Mouse (Mus musculus) stomach, embryonic 14.5 days (tissue): ENCODE measurements around the gene Atp8b3. TPM values are rescaled to one million over a fixed set of nuclear protein-coding genes. Genes with fewer than 3 reads are reported as not detected.

Experiments used
- ATAC-seq: fragments of 200-750 bp; cut with Nextera tagmentation; 2 replicates; pipeline ENCODE4 v1.8.0; 2017; ENCODE audit warnings: low read depth, moderate TSS enrichment; ENCODE audit not compliant: insufficient number of reproducible peaks, insufficient read depth, low FRiP score
- H3K27ac ChIP-seq: fragments of 300-500 bp; sonication (generic); 2 replicates; pipeline ENCODE4 v1.5.1; 2014; ENCODE audit warnings: mild to moderate bottlenecking, low read length, moderate library complexity, mixed read lengths
- H3K27me3 ChIP-seq: fragments of 300-500 bp; sonication (generic); 2 replicates; pipeline ENCODE4 v1.6.1; 2014; ENCODE audit warnings: low read length, control low read depth, mixed read lengths; ENCODE audit not compliant: control insufficient read depth, insufficient read depth
- H3K36me3 ChIP-seq: fragments of 300-500 bp; sonication (generic); 2 replicates; pipeline ENCODE4 v1.6.1; 2014; ENCODE audit warnings: mild to moderate bottlenecking, control low read depth, low read length, moderate library complexity, mixed read lengths; ENCODE audit not compliant: control insufficient read depth, insufficient read depth
- H3K4me1 ChIP-seq: fragments of 300-500 bp; sonication (generic); 2 replicates; pipeline ENCODE4 v1.6.1; 2014; ENCODE audit warnings: low read length, control low read depth, mixed read lengths; ENCODE audit not compliant: control insufficient read depth, insufficient read depth
- H3K4me2 ChIP-seq: fragments of 300-500 bp; sonication (generic); replicated peaks from 2 replicates; pipeline ENCODE4 v1.6.1; 2014; ENCODE audit warnings: low read depth, low read length, control low read depth
- H3K4me3 ChIP-seq: fragments of 300-500 bp; sonication (generic); 2 replicates; pipeline ENCODE4 v1.5.1; 2014; ENCODE audit warnings: low read depth, low read length, control low read depth
- H3K9ac ChIP-seq: fragments of 300-500 bp; sonication (generic); replicated peaks from 2 replicates; pipeline ENCODE4 v1.6.1; 2014; ENCODE audit warnings: low read depth, mild to moderate bottlenecking, control low read depth, low read length, moderate library complexity, mixed read lengths
- H3K9me3 ChIP-seq: fragments of 300-500 bp; sonication (generic); 2 replicates; pipeline ENCODE4 v1.6.1; 2016; ENCODE audit warnings: low read depth, low read length, control low read depth; ENCODE audit not compliant: control insufficient read depth
- WGBS: fragments of 180-500 bp; shearing (Covaris S2); extraction: QIAGEN DNeasy Blood & Tissue Kit; methylation state at CpG from one replicate; pipeline ENCODE4 v1.1.7; 2014; 5-methylcytosine and 5-hydroxymethylcytosine counted together
- polyA plus RNA-seq: library from polyadenylated mRNA; unstranded; fragments of >200 nt; fragmentation: Nextera tagmentation; extraction: Ambion mirVana; gene quantifications from 2 replicates; pipeline ENCODE4 v1.2.1, GENCODE M21; 2014

Gene Atp8b3
- polyA plus RNA-seq, 1 experiment from 2014 or later, result 0.25 TPM

DNA sequence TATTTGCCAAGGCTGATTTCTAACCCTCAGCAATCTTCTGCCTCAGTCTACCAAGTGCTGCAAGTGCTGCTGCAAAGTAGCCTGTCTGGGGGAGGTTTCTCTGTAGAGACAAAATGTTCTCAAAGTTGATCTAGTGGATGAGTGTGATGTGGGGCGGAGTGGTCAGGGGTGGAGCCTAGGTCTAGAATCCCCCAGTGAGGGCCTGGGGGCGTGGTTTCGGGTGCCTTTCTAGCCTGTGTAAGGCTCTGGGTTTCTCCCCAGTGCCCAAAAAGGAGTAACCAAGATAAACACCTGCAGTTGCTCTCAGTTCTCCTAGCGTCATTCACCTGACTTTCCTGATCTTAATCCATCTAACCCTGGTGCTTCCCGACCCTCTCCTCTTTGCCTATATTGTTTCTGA, 57.9 kb downstream of the Atp8b3 start:
- no peak overlapping the region for H3K9ac ChIP-seq
- no peaks in the 10 kb centered on the region for H3K9me3 ChIP-seq
- H3K36me3 ChIP-seq, result no peaks in the 10 kb centered on the region
- WGBS, result 17% methylated on average over 5 of the region's 5 CpGs
- no peak overlapping the region for H3K4me3 ChIP-seq
- H3K4me1 ChIP-seq, result no peaks in the 10 kb centered on the region
- no peak overlapping the region for H3K27ac ChIP-seq
- H3K27me3 ChIP-seq, result peaks cover 15% of the 10 kb centered on the region; the same call in 1 of the 2 replicates
- no peak for ATAC-seq
- H3K4me2 ChIP-seq, result no peak overlapping the region

- peaks cover 6% of the 10 kb centered on the region; the same call in 1 of the 2 replicates for H3K27me3 ChIP-seq
- H3K9me3 ChIP-seq, result no peaks in the 10 kb centered on the region
- no peak overlapping the region for H3K4me3 ChIP-seq
- H3K36me3 ChIP-seq, result no peaks in the 10 kb centered on the region
- WGBS, result 77% methylated on average over 5 of the region's 5 CpGs
- H3K4me2 ChIP-seq, result no peak overlapping the region
- no peak for ATAC-seq
- H3K27ac ChIP-seq, result no peak overlapping the region
- H3K9ac ChIP-seq, result no peak overlapping the region
- no peaks in the 10 kb centered on the region for H3K4me1 ChIP-seq
Measured at GRCm38 (mm10) chr10:80478531-80478930, 60.4 kb downstream of the Atp8b3 start.

GRCm38 (mm10) chr10:80475290-80475959, 63.5 kb downstream of the Atp8b3 start:
- WGBS, result under 1% methylated on average over 57 of the region's 58 CpGs
- peak; percentile 89 for ATAC-seq
- H3K36me3 ChIP-seq, result no peaks in the 10 kb centered on the region
- H3K27me3 ChIP-seq, result 0 out of 2 replicates have a peak, but pooled peaks cover 2% of the 10 kb centered on the region
- H3K9ac ChIP-seq, result peak overlapping the region; percentile 36; the same call in 1 of the 2 replicates
- peak overlapping the region; percentile 50 for H3K4me3 ChIP-seq
- no peaks in the 10 kb centered on the region for H3K9me3 ChIP-seq
- no peak overlapping the region for H3K27ac ChIP-seq
- no peaks in the 10 kb centered on the region for H3K4me1 ChIP-seq
- H3K4me2 ChIP-seq, result peak overlapping the region; percentile 65

Other genes with a start within 250 kb of the Atp8b3 start
- 1,120 and 1,227 TPM in 2 replicates for gene Rps15, start 246.7 kb downstream of the Atp8b3 start, polyA plus RNA-seq
- gene Apc2, start 243.1 kb downstream of the Atp8b3 start, polyA plus RNA-seq, result 8.1 and 8.7 TPM in 2 replicates
- gene 2310011J03Rik, start 218.6 kb downstream of the Atp8b3 start, polyA plus RNA-seq, result 39.6 and 43.0 TPM in 2 replicates
- gene Pcsk4, start 209.6 kb downstream of the Atp8b3 start, polyA plus RNA-seq, result 4.5 and 5.6 TPM in 2 replicates
- 18.0 and 18.5 TPM in 2 replicates for gene Reep6, start 209.2 kb downstream of the Atp8b3 start, polyA plus RNA-seq
- gene Adamtsl5, start 190.7 kb downstream of the Atp8b3 start, polyA plus RNA-seq, result 13.6 and 13.8 TPM in 2 replicates
- gene Plk5, start 182.7 kb downstream of the Atp8b3 start, polyA plus RNA-seq, result 0.30 and 0.62 TPM in 2 replicates
- gene Mex3d, start 151.5 kb downstream of the Atp8b3 start, polyA plus RNA-seq, result 7.7 and 8.1 TPM in 2 replicates
- gene Mbd3, start 139.6 kb downstream of the Atp8b3 start, polyA plus RNA-seq, result 194 and 200 TPM in 2 replicates
- gene Uqcr11, start 132.3 kb downstream of the Atp8b3 start, polyA plus RNA-seq, result 645 and 784 TPM in 2 replicates
- 107 and 108 TPM in 2 replicates for gene Tcf3, start 105.5 kb downstream of the Atp8b3 start, polyA plus RNA-seq
- gene Onecut3, start 44.3 kb downstream of the Atp8b3 start, polyA plus RNA-seq, result 0.25 and 0.53 TPM in 2 replicates
- 22.9 and 24.3 TPM in 2 replicates for gene Rexo1, start 22.4 kb upstream of the Atp8b3 start, polyA plus RNA-seq
- 8.1 and 8.4 TPM in 2 replicates for gene Klf16, start 38.2 kb upstream of the Atp8b3 start, polyA plus RNA-seq
- gene Abhd17a, start 51.2 kb upstream of the Atp8b3 start, polyA plus RNA-seq, result 89.7 and 104 TPM in 2 replicates
- 95.9 and 106 TPM in 2 replicates for gene Scamp4, start 63.7 kb upstream of the Atp8b3 start, polyA plus RNA-seq
- 7.7 and 7.9 TPM in 2 replicates for gene Adat3, start 63.8 kb upstream of the Atp8b3 start, polyA plus RNA-seq
- gene Gm49322, start 66.9 kb upstream of the Atp8b3 start, polyA plus RNA-seq, result 1.5 and 2.3 TPM in 2 replicates
- gene Csnk1g2, start 83.7 kb upstream of the Atp8b3 start, polyA plus RNA-seq, result 43.5 and 67.4 TPM in 2 replicates
- gene Btbd2, start 117.9 kb upstream of the Atp8b3 start, polyA plus RNA-seq, result 46.3 and 64.2 TPM in 2 replicates
- gene Mknk2, start 139.0 kb upstream of the Atp8b3 start, polyA plus RNA-seq, result 71.3 and 75.5 TPM in 2 replicates
- 47.9 and 51.1 TPM in 2 replicates for gene Mob3a, start 162.9 kb upstream of the Atp8b3 start, polyA plus RNA-seq
- 16.7 and 18.4 TPM in 2 replicates for gene Izumo4, start 163.1 kb upstream of the Atp8b3 start, polyA plus RNA-seq
- 81.7 and 85.8 TPM in 2 replicates for gene Ap3d1, start 203.1 kb upstream of the Atp8b3 start, polyA plus RNA-seq
- gene Dot1l, start 216.1 kb upstream of the Atp8b3 start, polyA plus RNA-seq, result 24.5 and 25.8 TPM in 2 replicates